Mouse (Mus musculus): ENCODE data around the gene Dcaf15. TPM values are rescaled to one million over a fixed set of nuclear protein-coding genes. Genes with fewer than 3 reads are reported as not detected.

The Dcaf15 gene
- polyA plus RNA-seq, 1 experiment, result 28.7 TPM

DNA sequence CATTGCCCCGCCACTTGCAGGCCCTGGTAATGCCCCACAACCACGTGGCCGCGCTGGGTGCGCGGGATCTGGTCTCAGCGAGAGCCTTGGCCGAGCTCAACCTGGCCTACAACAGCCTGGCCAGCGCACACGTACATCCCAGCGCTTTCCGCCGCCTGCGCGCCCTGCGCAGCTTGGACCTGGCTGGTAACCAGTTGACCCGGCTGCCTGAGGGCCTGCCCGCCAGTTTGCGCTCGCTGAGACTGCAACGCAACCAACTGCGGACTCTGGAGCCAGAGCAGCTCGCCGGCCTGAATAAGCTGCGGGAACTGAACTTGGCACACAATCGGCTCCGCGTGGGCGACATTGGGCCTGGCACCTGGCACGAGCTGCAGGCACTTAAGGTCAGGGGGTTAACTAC is 26.2 kb upstream of the Dcaf15 start:
- H3K4me1 ChIP-seq, result peaks cover 30% of the 10 kb centered on the region

DNA sequence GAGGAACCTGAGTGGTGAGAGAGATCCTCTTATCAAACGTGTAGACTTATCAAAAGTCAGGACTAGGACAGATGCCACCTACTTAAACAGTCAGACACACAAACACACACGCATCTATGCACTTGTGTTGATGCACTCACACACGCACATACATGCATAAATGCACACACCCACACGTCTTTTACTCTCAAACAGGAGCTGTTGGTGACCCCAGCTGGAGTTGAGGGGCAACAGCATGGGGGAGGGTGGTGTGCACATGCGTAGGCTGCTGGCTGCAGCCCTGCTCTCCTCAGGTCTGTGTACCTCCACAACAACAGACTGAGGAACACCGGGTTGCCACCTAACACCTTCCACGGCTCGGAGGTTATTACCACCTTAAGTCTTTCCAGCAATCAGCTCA is 23.7 kb upstream of the Dcaf15 start:
- H3K27me3 ChIP-seq (replicated peaks), result peaks cover 39% of the 10 kb centered on the region
- H3K4me3 ChIP-seq (replicated peaks), result no peak overlapping the region
- H3K9me3 ChIP-seq, result no peaks in the 10 kb centered on the region
- H3K36me3 ChIP-seq (replicated peaks; ENCODE audit: low read length), result peaks cover 30% of the 10 kb centered on the region
- peaks cover 36% of the 10 kb centered on the region for H3K4me1 ChIP-seq
- no peak for TF ChIP-seq GATA1 (IDR thresholded peaks at IDR 0.05; ENCODE audit: borderline replicate concordance, low read length)
- TF ChIP-seq FLI1 (IDR thresholded peaks at IDR 0.05; ENCODE audit: low read length), result no peak

More for the DNA sequence above, 26.2 kb upstream of the Dcaf15 start:
- TF ChIP-seq FLI1 (IDR thresholded peaks at IDR 0.05; ENCODE audit: low read length) (no peak), GATA1 (IDR thresholded peaks at IDR 0.05; ENCODE audit: borderline replicate concordance, low read length) (no peak)
- H3K36me3 ChIP-seq (replicated peaks; ENCODE audit: low read length), result peaks cover 55% of the 10 kb centered on the region
- H3K4me3 ChIP-seq (replicated peaks), result no peak overlapping the region
- H3K27me3 ChIP-seq (replicated peaks), result peaks cover 30% of the 10 kb centered on the region
- H3K9me3 ChIP-seq, result no peaks in the 10 kb centered on the region

DNA sequence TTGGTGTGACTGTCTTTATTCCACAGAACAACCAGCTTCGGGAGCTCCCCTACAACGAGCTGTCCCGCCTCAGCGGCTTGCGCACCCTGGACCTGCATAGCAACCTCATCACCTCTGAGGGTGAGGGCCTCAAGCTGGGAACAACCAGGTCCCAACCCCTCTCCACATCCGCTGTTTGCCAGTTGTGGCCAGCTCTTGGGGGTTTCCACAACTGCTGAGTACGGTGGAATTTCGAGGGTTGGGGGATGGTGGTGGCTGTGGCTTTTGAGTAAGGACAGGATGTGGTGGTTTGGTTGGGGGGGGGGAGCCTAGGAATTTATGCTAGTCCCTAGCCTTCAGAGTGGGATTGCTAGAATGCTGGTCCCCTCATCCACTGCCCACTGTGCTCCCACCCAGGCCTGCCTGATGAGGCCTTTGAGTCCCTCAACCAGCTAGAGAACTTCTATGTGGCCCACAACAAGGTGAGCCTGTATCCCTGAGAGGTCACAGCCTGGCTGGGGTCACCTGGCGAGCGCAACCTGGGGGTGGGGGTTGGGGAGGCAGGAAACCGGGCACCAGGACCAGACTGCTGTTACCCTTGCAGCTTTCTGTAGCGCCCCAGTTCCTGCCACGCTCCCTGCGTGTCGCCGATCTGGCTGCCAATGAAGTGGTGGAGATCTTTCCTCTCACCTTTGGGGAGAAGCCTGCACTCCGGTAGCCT is 22.8 kb upstream of the Dcaf15 start:
- no peaks in the 10 kb centered on the region for H3K9me3 ChIP-seq
- H3K4me3 ChIP-seq (replicated peaks), result peak overlapping the region; percentile 35
- no peak for TF ChIP-seq FLI1 (IDR thresholded peaks at IDR 0.05; ENCODE audit: low read length)
- TF ChIP-seq GATA1 (IDR thresholded peaks at IDR 0.05; ENCODE audit: borderline replicate concordance, low read length), result no peak
- peaks cover 20% of the 10 kb centered on the region for H3K36me3 ChIP-seq (replicated peaks; ENCODE audit: low read length)
- peaks cover 40% of the 10 kb centered on the region for H3K27me3 ChIP-seq (replicated peaks)
- H3K4me1 ChIP-seq, result peaks cover 36% of the 10 kb centered on the region

DNA sequence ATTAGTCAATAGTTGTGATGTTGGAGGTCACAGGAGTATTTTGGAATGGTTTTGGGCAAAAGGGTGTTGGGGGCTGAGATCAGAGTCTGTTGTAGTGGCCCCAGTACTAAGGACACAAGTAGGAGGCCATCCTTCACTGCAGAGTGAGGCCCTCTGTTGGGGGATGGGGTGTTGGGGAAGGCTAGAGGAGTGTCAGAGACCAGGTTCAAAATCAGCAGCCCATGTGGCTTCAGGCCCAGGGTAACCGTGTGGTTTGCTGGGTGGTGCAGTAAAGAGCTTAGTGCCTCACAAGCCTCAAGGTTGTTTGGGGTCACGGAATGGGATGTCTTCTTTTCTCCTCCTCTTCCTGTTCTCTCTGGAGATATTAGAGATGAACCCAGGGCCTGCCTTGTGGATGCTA is 22.2 kb upstream of the Dcaf15 start:
- H3K36me3 ChIP-seq (replicated peaks; ENCODE audit: low read length), result peaks cover 14% of the 10 kb centered on the region
- TF ChIP-seq GATA1 (IDR thresholded peaks at IDR 0.05; ENCODE audit: borderline replicate concordance, low read length) (no peak), FLI1 (IDR thresholded peaks at IDR 0.05; ENCODE audit: low read length) (no peak)
- H3K4me3 ChIP-seq (replicated peaks), result no peak overlapping the region
- no peaks in the 10 kb centered on the region for H3K9me3 ChIP-seq
- peaks cover 41% of the 10 kb centered on the region for H3K27me3 ChIP-seq (replicated peaks)
- peaks cover 36% of the 10 kb centered on the region for H3K4me1 ChIP-seq

DNA sequence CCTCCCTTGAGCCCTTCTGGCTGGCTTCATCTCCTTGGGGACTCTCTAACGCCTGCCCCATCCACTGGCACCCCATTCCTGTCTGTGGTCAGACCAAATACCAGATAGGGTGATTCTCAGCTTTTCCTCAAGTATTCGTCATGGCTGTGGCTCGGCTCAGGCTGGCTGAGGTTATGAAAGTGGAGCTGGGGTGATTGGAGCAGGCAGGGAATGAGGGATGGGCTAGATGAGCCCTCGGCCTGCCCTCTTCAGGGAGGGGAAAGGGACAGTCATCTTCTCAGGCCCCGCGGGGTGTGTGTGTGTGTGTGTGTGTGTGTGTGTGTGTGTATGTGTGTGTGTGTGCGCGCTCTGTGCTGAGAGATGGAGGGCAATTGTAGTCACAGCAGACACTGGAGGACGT is 21.1 kb upstream of the Dcaf15 start, which contains the start of gene Podnl1:
Gene Podnl1 (plus strand): TSS at position 334 of the 400 bp plus-strand sequence.
- no peaks in the 10 kb centered on the region for H3K9me3 ChIP-seq
- peaks cover 36% of the 10 kb centered on the region for H3K4me1 ChIP-seq
- peaks cover 3% of the 10 kb centered on the region for H3K36me3 ChIP-seq (replicated peaks; ENCODE audit: low read length)
- peaks cover 43% of the 10 kb centered on the region for H3K27me3 ChIP-seq (replicated peaks)
- H3K4me3 ChIP-seq (replicated peaks), result no peak within 1 kb of the TSS
- TF ChIP-seq FLI1 (IDR thresholded peaks at IDR 0.05; ENCODE audit: low read length) (no peak), GATA1 (IDR thresholded peaks at IDR 0.05; ENCODE audit: borderline replicate concordance, low read length) (no peak)

DNA sequence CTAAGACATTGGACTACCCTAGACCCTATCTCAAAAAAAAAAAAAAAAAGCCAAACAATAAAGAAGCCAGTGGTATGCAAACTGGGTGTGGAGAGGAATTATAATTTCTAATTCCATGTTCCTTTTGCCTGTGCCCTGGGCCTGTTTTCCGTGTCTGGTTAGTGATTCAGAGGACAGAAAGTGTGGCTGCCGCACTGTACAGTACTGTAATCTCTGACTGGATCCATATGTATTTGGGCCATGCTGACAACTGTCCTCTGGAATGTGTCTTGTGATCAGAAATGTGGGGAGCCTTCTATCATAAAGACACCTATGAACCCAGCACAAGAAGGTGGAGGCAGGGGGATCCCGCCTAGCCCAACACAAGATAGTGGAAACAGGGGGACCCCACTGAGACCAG is 17.6 kb upstream of the Dcaf15 start:
- Histone ChIP-seq H3K4me3 (replicated peaks) (no peak overlapping the region), H3K27me3 (replicated peaks) (peaks cover 30% of the 10 kb centered on the region), H3K36me3 (replicated peaks; ENCODE audit: low read length) (no peaks in the 10 kb centered on the region), H3K4me1 (peaks cover 19% of the 10 kb centered on the region), H3K9me3 (peaks cover 9% of the 10 kb centered on the region)
- no peak for TF ChIP-seq GATA1 (IDR thresholded peaks at IDR 0.05; ENCODE audit: borderline replicate concordance, low read length)
- no peak for TF ChIP-seq FLI1 (IDR thresholded peaks at IDR 0.05; ENCODE audit: low read length)

DNA sequence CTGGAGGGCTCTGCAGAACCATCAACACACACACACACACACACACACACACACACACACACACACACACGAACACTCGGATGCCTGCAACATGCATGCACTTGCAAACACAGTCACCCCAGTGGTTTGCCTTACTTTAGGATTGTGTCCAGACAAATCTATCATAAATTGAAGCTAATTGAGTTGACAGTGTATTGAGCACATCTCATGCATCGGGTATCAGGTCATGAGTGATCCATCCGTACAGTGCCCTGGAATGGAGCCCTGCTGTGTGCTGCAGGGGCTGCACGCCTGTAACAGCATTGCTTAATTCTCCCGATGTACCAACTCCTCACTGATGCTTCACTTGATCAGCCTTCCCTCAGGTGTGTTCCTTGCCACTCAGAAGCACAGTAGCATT is 11.1 kb upstream of the Dcaf15 start:
- H3K4me3 ChIP-seq (replicated peaks), result no peak overlapping the region
- peaks cover 9% of the 10 kb centered on the region for H3K9me3 ChIP-seq
- no peak for TF ChIP-seq FLI1 (IDR thresholded peaks at IDR 0.05; ENCODE audit: low read length)
- TF ChIP-seq GATA1 (IDR thresholded peaks at IDR 0.05; ENCODE audit: borderline replicate concordance, low read length), result no peak
- peaks cover 18% of the 10 kb centered on the region for H3K27me3 ChIP-seq (replicated peaks)
- H3K36me3 ChIP-seq (replicated peaks; ENCODE audit: low read length), result no peaks in the 10 kb centered on the region
- no peaks in the 10 kb centered on the region for H3K4me1 ChIP-seq

DNA sequence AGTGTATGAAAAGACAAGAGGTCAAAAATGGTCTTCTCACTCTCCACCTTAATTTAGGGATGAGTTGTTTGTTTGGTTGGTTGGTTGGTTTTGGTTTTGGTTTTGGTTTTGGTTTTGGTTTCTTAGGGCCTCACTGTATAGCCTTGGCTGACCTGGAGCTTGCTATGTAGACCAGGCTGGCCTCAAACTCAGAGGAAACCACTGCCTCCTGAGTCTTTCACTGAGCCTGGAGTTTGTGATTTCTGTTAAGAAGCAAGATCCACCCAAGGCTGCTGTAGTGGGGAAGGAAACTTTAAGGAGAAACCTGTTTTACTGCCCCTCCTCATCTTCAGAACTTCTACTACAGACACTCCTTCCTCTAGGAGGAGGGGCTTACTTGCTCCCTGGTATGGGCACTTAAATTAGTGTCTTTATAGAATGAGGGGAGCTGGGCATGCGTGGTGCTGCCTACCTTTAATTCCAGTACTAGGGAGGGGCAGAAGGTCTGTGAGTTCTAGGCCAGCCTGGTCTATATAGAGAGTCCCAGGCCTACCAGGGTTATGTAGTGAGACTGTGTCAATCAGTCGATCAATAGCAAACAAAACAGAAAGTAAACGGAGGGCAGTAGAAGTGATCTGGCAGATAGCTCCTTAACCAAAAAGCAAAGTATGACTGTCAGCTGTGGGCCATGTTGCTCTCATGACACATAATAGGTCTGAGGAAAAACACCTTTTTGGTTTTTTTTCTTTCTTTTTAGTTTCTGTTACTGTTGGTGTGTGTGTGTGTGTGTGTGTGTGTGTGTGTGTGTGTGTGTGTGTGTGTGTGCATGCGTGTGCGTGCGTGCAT is 1.9 kb upstream of the Dcaf15 start:
- Histone ChIP-seq H3K4me1 (peaks cover 41% of the 10 kb centered on the region), H3K27me3 (replicated peaks) (no peaks in the 10 kb centered on the region), H3K36me3 (replicated peaks; ENCODE audit: low read length) (peaks cover 18% of the 10 kb centered on the region), H3K4me3 (replicated peaks) (no peak overlapping the region), H3K9me3 (peaks cover 3% of the 10 kb centered on the region; the same call in 1 of the 2 replicates)
- no peak for TF ChIP-seq GATA1 (IDR thresholded peaks at IDR 0.05; ENCODE audit: borderline replicate concordance, low read length)
- TF ChIP-seq FLI1 (IDR thresholded peaks at IDR 0.05; ENCODE audit: low read length), result no peak

DNA sequence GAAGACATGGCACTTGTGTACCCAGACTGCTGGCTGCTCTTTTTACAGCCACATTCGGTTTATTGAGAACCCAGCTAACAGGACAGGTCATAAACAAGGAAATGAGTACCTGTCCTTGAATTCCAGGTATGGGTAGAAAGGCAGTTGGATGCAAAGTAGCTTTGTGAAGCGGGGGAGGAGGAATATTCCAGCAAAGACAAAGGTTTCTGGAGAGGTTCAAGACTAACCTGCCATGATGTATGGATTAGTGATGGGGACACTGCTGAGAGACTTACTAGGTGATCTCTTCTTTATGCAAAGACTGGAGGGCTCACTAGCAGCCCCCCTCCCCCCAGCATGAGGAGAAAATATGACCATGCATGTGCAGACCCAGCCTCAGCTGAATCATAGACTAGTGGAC is 1.1 kb upstream of the Dcaf15 start:
- TF ChIP-seq GATA1 (IDR thresholded peaks at IDR 0.05; ENCODE audit: borderline replicate concordance, low read length), result no peak
- Histone ChIP-seq H3K4me3 (replicated peaks) (no peak overlapping the region), H3K4me1 (peaks cover 45% of the 10 kb centered on the region), H3K36me3 (replicated peaks; ENCODE audit: low read length) (peaks cover 22% of the 10 kb centered on the region), H3K9me3 (peaks cover 3% of the 10 kb centered on the region; the same call in 1 of the 2 replicates), H3K27me3 (replicated peaks) (no peaks in the 10 kb centered on the region)

DNA sequence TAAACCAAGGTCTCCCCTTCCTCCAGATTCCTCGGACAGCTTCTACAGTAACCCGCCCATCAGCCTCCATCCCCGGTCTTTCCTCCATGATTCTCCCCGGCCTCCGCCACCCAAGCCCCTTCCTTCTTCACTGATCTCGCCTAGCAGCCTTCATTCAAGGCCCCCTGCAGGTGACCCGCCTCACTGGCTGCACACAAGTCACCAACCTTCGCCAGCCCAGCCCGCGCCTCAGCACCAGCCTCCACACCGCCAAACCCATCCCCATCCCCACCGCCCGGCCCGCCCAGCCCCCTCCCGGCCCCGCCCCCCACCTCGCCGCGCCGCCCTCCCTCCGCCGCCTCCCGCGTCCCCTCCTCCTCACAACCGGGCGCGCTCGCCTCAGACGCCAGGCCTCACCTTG is 347 bp downstream of the Dcaf15 start:
- H3K4me1 ChIP-seq, result peaks cover 48% of the 10 kb centered on the region
- TF ChIP-seq GATA1 (IDR thresholded peaks at IDR 0.05; ENCODE audit: borderline replicate concordance, low read length) (no peak), FLI1 (IDR thresholded peaks at IDR 0.05; ENCODE audit: low read length) (no peak)
- H3K27me3 ChIP-seq (replicated peaks), result no peaks in the 10 kb centered on the region
- H3K9me3 ChIP-seq, result peaks cover 3% of the 10 kb centered on the region; the same call in 1 of the 2 replicates
- H3K4me3 ChIP-seq (replicated peaks), result peak overlapping the region; percentile 96
- H3K36me3 ChIP-seq (replicated peaks; ENCODE audit: low read length), result peaks cover 36% of the 10 kb centered on the region
